Mouse (Mus musculus) heart, postnatal 36 days (tissue): ENCODE measurements around the gene Cdr2. TPM values are rescaled to one million over a fixed set of nuclear protein-coding genes. Genes with fewer than 3 reads are reported as not detected.
"Not testable (repeated sequence)": the region's sequence is repeated elsewhere in the genome, so short reads cannot be mapped to it uniquely, and the experiment has no call there.

Source experiments
- DNase-seq, 2 experiments: peaks; one replicate each; pipeline ENCODE4 v3.0.0; 2021 to 2022
- intact Hi-C: fragments of 180-260 bp; cut with DNase I; formaldehyde crosslinking; loops from one replicate; pipeline ENCODE4 v1.15.1; 2025
- total RNA-seq, 2 experiments: library from RNA; stranded (reverse); gene quantifications; 2 replicates each; pipeline ENCODE4 v1.2.3; 2021

Cdr2 gene
- total RNA-seq, 2 experiments from 2014 or later: 12.5 to 14.6 TPM

GRCm38 (mm10) chr7:120974001-120974400 is 8.1 kb downstream of the Cdr2 start:
- intact Hi-C loops: no loop called here

GRCm38 (mm10) chr7:120972471-120972870 is 9.6 kb downstream of the Cdr2 start:
- DNase-seq, intact Hi-C loops: not testable (repeated sequence)

More at GRCm38 (mm10) chr7:120974001-120974400, 8.1 kb downstream of the Cdr2 start:
- no peak for DNase-seq

- intact Hi-C loops: no loop called here
- no peak for DNase-seq
Measured at GRCm38 (mm10) chr7:120970112-120970511, 12.0 kb downstream of the Cdr2 start.

GRCm38 (mm10) chr7:120969221-120969620 is 12.9 kb downstream of the Cdr2 start:
- no peak for DNase-seq

GRCm38 (mm10) chr7:120963126-120963525 is 19.0 kb downstream of the Cdr2 start:
- intact Hi-C loops: no loop called here
- DNase-seq: no peak

More at GRCm38 (mm10) chr7:120969221-120969620, 12.9 kb downstream of the Cdr2 start:
- intact Hi-C loops: no loop called here

GRCm38 (mm10) chr7:120961893-120962292 is 20.2 kb downstream of the Cdr2 start:
- intact Hi-C loops: no loop called here
- no peak for DNase-seq

- intact Hi-C loops: no loop called here
Measured at GRCm38 (mm10) chr7:120960601-120961000, 21.5 kb downstream of the Cdr2 start.

GRCm38 (mm10) chr7:120960116-120960515 is 22.0 kb downstream of the Cdr2 start:
- intact Hi-C loops: no loop called here
- no peak for DNase-seq

More at GRCm38 (mm10) chr7:120960601-120961000, 21.5 kb downstream of the Cdr2 start:
- no peak for DNase-seq

- intact Hi-C loops: not testable (repeated sequence)
Measured at GRCm38 (mm10) chr7:120953591-120953990, 28.5 kb downstream of the Cdr2 start.

GRCm38 (mm10) chr7:120943936-120944509 is 38.1 kb downstream of the Cdr2 start:
- no peak for DNase-seq
- intact Hi-C loops: no loop called here

More at GRCm38 (mm10) chr7:120953591-120953990, 28.5 kb downstream of the Cdr2 start:
- not testable (repeated sequence) for DNase-seq

- intact Hi-C loops: no loop called here
- no peak for DNase-seq
Measured at GRCm38 (mm10) chr7:120942506-120942905, 39.6 kb downstream of the Cdr2 start.

- intact Hi-C loops: no loop called here
- no peak for DNase-seq
Measured at GRCm38 (mm10) chr7:120941214-120941613, 40.9 kb downstream of the Cdr2 start.

GRCm38 (mm10) chr7:120940343-120940742 is 41.8 kb downstream of the Cdr2 start:
- no peak for DNase-seq
- intact Hi-C loops: no loop called here

- intact Hi-C loops: loop anchor here (5.0 kb wide), 1 partner anchor 54 kb away; no protein-coding TSS in a partner anchor
- DNase-seq: no peak
Measured at GRCm38 (mm10) chr7:120938206-120938605, 43.9 kb downstream of the Cdr2 start.

GRCm38 (mm10) chr7:120936522-120936921 is 45.6 kb downstream of the Cdr2 start:
- intact Hi-C loops: loop anchor here (5.0 kb wide), 1 partner anchor 56 kb away; no protein-coding TSS in a partner anchor
- DNase-seq: no peak

- DNase-seq: peak; percentile 59 to 61
- intact Hi-C loops: loop anchor here (1.0 to 5.0 kb wide), 3 partner anchors 58 to 186 kb away; no protein-coding TSS in a partner anchor
Measured at GRCm38 (mm10) chr7:120934716-120935115, 47.4 kb downstream of the Cdr2 start.

- no peak for DNase-seq
- intact Hi-C loops: loop anchor here (1.0 kb wide), 2 partner anchors 130 to 187 kb away; no protein-coding TSS in a partner anchor
Measured at GRCm38 (mm10) chr7:120933680-120934195, 48.4 kb downstream of the Cdr2 start.

GRCm38 (mm10) chr7:120933110-120933509 is 49.0 kb downstream of the Cdr2 start:
- no peak for DNase-seq
- intact Hi-C loops: no loop called here

GRCm38 (mm10) chr7:120918526-120918962 is 63.6 kb downstream of the Cdr2 start:
- peak; percentile 68 to 70 for DNase-seq
- intact Hi-C loops: loop anchor here (5.0 to 10.0 kb wide), 3 partner anchors 164 to 281 kb away; partner anchors contain the start of genes Mosmo and Uqcrc2

GRCm38 (mm10) chr7:120917592-120918461 is 64.3 kb downstream of the Cdr2 start, which contains the start of gene Polr3e:
TSS of gene Polr3e (plus strand) at chr7:120917744.
- intact Hi-C loops: loop anchor here (1.0 to 10.0 kb wide), 4 partner anchors 83 to 281 kb away; partner anchors contain the start of genes Mosmo and Uqcrc2
- DNase-seq: peak; percentile 100

- no peak for DNase-seq
- intact Hi-C loops: loop anchor here (1.0 to 10.0 kb wide), 4 partner anchors 82 to 280 kb away; partner anchors contain the start of genes Mosmo and Uqcrc2
Measured at GRCm38 (mm10) chr7:120917279-120917591, 64.9 kb downstream of the Cdr2 start.
